Mouse (Mus musculus) frontal cortex, postnatal 36 days (tissue): ENCODE data around the gene Ttn.
"Not testable (repeated sequence)": the region's sequence is repeated elsewhere in the genome, so short reads cannot be mapped to it uniquely, and the experiment has no call there.

Experiments
- DNase-seq, 2 experiments: peaks; one replicate each; pipeline ENCODE4 v3.0.0; 2022; ENCODE audit warnings: low spot score in 2 of 2

Gene Ttn

DNA sequence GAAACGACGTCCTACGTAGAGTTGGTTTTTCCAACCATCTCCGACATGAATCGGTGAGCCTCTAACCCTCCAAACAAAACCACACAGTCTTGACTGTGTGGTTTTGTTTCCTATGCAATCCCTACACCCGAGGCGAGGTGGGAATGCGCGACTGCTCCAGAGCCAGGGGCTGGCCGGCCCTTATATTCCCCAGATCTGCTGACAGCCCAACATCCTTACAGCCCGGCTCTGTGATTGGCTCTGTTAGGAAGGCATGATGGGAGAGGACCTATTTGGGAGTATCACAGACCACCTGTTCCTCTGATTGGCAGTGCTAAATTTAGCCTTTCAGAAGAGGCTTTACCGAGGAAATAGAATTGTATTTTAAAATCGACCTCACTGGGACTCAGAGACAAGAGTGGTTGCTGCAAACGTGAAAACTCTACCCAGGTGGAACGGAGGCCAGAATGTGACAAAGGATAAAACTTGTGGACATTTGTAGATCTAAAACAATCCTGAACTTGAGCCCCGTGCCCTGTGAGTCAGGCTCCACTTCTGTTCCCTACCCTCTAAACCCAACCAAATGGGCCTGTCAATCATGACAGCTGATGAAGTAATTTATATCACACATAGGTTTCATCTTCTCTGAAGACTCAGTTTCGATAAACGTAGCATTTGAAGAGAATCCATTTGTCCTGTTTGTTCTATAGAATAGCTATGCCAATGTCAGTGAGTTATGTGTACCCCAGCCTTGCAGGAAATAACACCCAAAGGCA is at the start of gene Ttn:
Ttn (minus strand) TSS at position 157 of the 755 bp plus-strand sequence.
- DNase-seq: no peak

GRCm38 (mm10) chr2:77020649-77021048 is 38.3 kb upstream of the Ttn start:
- no peak for DNase-seq

- no peak for DNase-seq
Measured at GRCm38 (mm10) chr2:77017735-77018134, 35.4 kb upstream of the Ttn start.

DNA sequence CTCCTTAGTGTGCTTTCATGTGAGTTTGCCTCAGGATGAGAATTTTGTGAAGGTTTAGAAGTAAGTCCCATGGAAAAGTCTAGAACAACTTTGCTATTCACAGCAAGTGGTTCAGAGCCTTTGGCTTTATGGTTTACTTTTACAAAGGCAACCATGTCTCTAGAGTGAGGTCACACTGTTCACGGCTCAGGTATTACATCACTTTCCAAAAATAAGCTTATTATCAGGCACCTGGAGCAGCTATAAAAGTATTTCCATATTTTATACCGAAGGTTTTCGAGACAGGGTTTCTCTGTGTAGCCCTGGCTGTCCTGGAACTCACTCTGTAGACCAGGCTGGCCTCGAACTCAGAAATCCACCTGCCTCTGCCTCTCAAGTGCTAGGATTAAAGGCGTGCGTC is 31.1 kb upstream of the Ttn start:
- DNase-seq: not testable (repeated sequence)

DNA sequence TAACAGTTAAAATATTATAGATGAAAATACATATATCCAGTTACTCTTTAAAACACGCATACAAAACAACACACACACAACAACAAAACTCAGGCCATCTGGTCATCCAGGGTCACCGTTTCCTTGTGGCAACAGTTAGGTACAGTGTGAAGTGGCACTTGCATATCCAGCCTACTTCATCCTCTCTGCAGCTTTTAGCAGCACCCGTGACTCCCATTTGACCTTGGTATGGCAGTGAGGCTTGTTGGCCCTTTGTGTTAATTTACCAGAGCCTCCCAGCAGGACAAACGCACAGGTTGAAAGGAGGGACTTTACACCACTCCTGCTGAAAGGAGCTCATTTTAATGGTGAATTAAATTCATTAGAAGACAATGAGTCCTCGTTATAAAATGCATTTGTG is 29.6 kb upstream of the Ttn start:
- DNase-seq: no peak

GRCm38 (mm10) chr2:77007015-77007414 is 24.7 kb upstream of the Ttn start:
- DNase-seq: no peak

DNA sequence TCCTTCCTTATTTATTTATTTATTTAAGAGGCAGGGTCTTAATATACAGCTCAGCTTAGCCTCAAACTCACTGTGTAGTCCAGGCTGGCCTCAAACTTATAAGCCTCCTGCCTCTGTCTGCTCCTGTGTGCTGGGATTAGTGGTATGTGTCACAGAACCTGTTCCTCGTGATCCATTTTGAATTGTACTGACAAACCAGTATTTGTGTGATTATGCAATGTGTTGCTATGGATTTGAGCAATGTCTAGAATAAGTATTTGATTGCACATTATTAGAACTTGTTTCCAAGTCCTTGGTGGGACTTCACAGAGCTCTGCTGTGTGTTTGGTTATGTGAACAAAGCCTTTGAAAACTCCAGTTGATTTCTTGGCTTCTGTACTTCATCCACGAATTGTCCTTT is 20.8 kb upstream of the Ttn start:
- DNase-seq: no peak

GRCm38 (mm10) chr2:76998351-76998750 is 16.0 kb upstream of the Ttn start:
- DNase-seq: no peak

DNA sequence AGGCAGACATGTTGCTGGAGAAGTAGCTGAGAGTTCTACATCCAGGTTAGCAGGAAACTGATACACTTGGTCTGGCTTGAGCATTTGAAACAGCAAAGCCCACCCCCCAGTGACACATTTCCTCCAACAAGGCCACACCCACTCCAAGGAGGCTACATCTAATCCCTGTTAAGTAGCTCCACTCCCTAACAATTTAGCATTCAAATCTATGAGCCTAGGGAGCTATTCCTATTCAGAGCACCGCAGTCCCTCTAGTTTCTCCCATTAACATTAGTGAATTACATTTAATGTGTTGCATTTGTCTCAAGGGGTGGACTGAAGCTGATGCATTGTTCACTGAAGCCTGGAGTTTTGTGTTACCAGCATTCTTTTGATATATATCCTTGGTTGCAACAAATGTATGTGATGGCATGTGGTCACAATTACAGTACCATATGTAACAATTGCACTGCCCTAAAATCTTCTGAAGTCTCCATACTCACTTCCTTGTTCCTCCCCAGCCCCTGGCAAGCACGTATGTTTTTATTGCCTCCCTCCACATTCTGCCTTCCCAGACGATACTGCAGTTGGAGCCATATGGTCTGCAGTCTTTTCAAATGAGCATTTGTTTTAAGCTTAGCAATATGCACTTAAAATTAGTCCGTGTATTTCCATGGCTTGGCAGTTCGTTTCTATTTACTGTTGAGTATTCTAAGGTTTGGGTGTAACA is 10.3 kb upstream of the Ttn start:
- DNase-seq: peak in 1 of 2 experiments; percentile 53

GRCm38 (mm10) chr2:76987317-76987716 is 5.0 kb upstream of the Ttn start:
- no peak for DNase-seq

- DNase-seq: no peak
Measured at GRCm38 (mm10) chr2:76984384-76984783, 2.0 kb upstream of the Ttn start.

DNA sequence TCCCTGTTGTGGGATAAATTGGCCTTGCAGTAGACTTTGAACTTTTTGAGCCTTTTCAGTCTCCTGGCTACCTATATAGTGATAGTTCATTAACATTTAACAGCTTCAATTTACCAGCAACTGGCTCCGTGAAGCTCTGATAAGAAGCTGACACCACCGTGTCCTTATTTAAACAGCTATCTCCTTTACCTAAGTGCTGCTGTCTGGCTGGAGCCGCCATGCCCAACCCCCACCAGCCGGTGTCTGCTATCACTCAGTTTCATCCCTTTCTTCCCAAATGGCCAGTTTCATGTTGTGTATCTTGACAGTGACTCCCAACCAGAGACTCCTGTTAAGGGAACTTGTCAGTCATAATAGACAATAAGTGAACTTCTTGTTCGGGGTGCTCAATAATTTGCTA is 1.3 kb upstream of the Ttn start:
- DNase-seq: no peak

GRCm38 (mm10) chr2:76981717-76982116 is 630 bp downstream of the Ttn start:
- DNase-seq: no peak

- DNase-seq: no peak
Measured at GRCm38 (mm10) chr2:76980146-76980545, 2.2 kb downstream of the Ttn start.

DNA sequence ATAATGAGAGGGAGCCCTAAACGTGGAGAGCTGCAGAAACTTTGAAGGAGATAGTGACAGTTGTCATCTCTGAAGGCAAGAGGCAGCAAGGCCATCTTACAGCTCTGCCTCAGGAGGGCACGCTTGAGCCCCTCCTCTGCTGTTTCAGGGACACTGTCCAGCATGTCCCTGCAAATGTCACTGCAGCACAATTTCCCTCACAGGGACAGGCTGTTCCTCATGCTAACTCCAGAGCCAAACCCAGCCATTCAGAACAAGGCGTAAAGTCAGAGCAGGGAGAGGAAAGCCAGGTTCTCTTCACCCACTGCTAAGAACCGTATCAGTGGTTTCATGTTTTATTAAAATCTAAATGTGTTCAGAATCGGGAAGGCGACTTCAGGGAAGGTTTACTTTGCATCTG is 4.7 kb downstream of the Ttn start:
- no peak for DNase-seq

DNA sequence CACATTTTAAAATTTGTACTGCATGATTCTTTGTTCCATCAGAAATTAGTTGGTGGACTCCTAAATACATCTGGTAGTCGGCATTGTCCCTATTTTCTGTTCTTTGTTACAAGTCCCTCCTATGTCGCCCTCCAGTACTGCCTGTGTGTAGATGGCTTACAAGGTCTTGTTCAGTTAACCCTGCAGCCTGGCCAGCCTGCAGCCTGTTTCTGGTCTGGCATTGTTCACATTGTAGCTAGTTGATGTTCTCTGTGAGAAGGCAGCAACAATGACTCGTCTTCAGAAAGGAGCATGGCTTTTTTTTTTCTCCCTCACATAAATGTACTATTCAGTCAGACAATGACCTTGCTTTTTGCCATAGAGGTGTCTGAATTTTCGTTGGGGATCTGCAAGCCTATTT is 10.3 kb downstream of the Ttn start:
- no peak for DNase-seq

DNA sequence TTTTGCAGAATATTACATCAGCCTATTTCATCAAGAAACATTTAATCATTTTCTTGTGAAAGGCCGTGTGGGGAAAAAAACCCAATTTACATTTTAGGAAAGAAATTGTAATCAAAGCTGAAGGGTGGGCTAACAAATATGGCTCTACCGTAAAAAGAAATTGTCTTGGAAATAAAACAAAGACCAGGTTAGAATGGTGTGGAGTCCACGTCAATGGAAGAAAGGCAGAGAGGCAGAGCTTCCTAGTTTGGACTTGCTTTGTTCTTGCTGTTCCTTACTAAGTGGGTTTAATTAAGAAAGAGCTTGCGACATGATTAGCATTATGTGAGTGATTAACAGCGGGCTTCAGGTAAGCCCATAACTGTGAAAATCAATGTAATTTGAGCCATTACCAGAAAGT is 11.3 kb downstream of the Ttn start:
- no peak for DNase-seq

GRCm38 (mm10) chr2:76970669-76971068 is 11.7 kb downstream of the Ttn start:
- DNase-seq: no peak

DNA sequence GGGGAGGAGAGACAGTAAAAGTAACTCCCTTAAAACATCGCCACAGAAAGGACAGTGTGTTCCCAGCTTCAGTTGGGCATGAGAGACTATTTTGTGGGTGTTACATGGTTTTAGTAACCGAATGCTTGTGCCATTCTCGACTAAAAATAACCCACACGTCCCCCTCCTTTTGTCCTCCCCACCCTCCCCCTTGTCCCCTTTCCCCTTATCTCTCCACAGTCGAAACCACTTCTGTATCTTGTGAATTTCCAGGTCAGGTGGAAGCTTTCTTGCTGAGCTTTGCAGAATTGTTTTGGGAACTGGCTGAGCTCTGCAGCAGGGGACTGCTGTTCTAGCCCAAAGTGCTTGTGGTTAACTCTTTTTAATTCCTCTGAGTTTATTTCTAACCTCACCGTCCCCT is 12.1 kb downstream of the Ttn start:
- DNase-seq: no peak

GRCm38 (mm10) chr2:76969637-76970036 is 12.7 kb downstream of the Ttn start:
- DNase-seq: no peak

DNA sequence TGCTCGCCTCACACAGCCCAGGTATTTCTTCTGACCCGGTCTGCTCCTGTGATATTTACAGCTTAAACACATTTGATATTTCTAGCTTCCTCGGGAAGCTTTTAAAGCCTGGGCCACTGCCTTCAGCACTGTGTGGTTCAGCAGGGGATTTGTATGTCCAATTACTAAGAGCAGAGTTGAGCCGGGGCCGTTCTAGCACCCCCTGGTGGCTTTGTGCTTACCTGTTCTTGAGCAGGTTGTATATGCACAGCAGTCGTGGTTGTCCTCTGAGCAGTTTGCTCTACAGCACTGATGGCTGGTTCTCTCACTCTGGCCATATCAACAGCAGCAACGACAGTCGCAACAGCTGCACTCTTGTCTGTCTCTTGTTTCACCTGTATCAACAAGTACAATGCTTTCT is 13.4 kb downstream of the Ttn start:
- DNase-seq: peak; percentile 61 to 80

GRCm38 (mm10) chr2:76966582-76966981 is 15.8 kb downstream of the Ttn start:
- no peak for DNase-seq

- no peak for DNase-seq
Measured at GRCm38 (mm10) chr2:76966013-76966412, 16.3 kb downstream of the Ttn start.
